Mouse (Mus musculus) mature B cell (primary cell): ENCODE data around the gene Stox2.

ENCODE experiments used
- in situ Hi-C: fragments of 300-500 bp; cut with MboI; formaldehyde crosslinking; loops from 2 replicates; pipeline ENCODE4 v1.14.3; 2019

The Stox2 gene

GRCm38 (mm10) chr8:47289641-47290040 is 156.5 kb downstream of the Stox2 start:
- in situ Hi-C loops: no loop called here

GRCm38 (mm10) chr8:47288866-47289541 is 157.2 kb downstream of the Stox2 start:
- in situ Hi-C loops: no loop called here

DNA sequence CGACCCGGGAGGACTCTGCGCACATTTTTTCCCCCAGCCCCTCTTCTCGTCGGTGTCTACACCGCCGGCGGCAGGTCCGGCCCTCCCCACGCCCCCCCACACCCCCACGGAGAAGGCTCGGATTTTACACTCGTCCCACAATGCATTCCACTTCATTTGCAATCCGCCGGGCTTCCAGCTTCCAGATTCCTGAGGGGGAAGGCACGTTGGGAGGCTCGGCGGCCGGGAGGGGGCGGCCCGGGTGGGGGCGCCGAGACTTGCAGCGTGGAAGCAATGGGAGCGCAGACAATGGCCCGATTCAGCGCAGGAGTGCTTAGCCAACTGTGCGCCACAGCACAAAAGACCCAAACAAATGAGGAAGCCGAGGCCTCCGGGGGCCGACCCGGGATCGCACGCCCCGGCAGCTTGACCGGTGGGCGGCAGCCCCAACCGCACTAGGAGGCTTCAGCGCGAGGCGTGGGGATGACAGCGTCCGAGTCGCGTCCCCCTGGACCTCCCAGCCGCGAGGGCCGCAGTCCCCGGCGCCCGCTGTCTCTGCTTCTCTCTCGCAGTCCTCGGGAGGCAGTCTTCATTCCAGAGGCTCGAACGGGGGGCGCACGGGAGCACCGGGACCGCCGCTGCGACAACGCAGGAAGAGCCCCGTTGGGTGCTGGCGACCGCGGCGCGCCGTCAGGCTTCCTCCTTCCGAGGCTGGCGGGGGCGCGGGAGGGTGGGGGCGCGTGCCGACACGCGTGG is 157.9 kb downstream of the Stox2 start:
- in situ Hi-C loops: no loop called here

DNA sequence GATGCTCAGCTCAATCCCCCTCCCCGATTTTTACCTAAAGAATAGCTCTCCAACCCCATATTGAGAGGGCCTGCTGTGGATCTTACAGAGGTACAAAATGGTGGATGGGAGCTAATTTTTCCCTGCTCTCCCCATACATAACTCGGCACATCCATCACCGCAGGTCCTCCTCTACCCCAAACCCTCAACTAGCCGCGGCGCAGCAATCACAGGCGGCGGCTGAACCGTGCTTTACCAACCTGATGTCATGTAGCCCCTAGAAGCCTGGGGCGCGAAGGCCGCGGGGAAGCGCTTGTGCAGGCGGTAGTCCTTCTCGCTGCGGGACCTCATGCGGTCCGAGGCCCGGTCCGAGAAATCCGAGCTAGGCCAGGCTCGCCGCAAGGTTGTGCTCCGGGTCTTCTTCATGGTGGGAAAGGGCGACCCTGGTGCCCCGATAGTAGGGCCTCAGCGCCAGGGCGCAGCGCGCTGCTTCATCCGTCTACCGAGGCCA is 158.5 kb downstream of the Stox2 start:
- in situ Hi-C loops: no loop called here

DNA sequence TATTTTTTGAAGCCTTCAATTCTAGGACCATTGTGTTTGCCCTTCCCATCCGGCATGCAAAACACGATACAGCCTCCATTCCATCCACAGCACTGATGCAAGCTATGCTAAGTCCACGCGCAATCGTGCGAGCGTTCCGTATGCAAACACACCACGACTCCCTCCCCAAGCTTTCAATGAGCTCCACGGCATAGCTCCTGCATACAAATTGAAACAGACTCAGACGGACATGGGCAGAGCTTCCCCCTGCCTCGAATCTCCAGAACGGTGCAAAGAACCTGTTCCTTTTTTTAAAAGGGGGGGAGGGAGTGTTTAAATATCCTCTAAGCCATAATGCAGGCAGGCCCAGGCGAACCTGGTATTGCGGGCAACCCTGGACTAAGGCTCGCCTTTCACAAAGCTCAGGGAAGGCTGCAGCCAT is 159.0 kb downstream of the Stox2 start:
- in situ Hi-C loops: no loop called here

DNA sequence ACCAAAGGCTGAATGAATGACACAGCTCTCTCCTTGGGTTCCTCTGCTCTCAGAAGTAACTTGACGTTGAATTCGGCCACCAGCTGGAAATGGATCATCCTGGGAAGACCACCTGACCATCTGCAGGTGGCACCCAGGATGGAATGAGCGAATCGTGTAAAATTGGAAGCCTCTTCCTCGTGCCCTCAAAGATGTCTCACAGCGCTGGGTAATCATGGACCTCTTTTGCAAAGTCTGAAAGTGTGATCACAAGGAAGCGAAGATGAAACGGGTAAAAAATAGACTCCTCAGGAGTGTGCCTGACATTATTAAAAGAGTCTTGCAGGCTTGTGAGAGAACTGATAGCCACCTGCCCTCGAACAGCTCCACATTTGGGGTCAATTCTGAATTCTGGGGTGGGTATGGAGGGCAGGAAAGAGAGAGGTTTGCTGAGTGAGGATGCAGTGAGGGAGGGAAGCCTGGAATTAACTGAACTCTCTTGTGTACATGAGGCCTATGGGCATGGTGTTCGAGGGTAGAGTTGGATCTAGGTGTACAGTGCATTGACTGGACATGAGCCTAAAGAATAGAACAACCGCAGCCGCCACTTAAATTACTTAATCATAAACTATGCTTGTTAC is 160.0 kb downstream of the Stox2 start:
- in situ Hi-C loops: no loop called here

GRCm38 (mm10) chr8:47285435-47285834 is 160.7 kb downstream of the Stox2 start:
- in situ Hi-C loops: no loop called here

- in situ Hi-C loops: no loop called here
Observed at GRCm38 (mm10) chr8:47284329-47285326, 161.5 kb downstream of the Stox2 start.

DNA sequence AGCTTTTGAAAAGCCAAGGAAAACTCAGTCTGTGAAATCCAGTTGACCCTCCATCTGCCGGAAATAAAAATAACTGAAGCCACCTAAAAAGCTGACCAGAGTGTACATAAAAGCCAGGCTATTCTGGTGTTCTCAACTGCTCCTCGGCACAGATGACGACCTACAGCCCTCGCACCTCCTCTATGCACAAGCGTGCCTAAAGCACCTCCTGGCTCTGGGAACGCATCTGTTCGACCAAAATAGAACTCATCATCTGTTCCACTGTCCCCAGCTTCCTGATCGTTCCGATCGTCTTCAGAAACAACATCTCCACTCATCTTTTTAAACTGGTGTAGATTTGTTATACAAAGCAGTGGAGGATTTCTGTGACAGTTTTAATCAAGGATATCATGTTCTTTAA is 166.3 kb downstream of the Stox2 start:
- in situ Hi-C loops: no loop called here

DNA sequence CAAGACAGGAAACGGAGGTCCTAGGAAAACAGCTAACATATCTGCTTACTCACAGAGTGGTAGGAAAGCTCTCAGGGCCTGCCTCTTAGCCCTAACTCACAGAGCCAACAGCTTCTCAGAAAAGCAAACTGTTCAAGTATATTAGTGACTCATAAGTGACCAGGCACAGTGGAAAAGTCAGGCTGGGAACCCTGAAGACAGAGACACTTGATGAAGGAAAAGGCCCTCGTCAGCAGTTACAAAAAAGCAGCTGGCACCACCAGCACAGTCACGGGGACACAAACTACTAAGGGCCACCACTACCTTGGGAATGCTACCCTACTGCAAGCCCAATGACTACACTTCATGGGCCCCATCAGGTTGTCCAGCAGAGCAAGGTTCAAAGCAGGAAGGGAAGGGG is 168.0 kb downstream of the Stox2 start:
- in situ Hi-C loops: no loop called here

DNA sequence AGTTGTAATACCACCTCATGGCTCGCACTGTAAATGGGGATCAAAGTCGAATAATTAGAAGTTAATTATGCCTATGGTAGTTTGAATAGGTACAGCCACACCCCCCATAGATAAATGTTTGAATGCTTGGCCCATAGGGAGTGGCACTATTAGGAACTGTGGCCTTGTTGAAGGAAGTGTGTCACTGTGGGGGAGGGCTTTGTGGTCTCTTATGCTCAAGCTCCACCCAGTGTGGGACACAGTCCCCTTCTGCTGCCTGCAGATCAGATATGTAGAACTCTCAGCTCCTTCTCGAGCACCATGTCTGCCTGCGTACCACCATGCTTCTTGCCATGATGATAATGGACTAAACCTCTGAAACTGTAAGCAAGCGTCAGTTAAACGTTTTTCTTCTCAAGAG is 177.2 kb downstream of the Stox2 start:
- in situ Hi-C loops: no loop called here

GRCm38 (mm10) chr8:47268062-47268822 is 177.9 kb downstream of the Stox2 start:
- in situ Hi-C loops: no loop called here

DNA sequence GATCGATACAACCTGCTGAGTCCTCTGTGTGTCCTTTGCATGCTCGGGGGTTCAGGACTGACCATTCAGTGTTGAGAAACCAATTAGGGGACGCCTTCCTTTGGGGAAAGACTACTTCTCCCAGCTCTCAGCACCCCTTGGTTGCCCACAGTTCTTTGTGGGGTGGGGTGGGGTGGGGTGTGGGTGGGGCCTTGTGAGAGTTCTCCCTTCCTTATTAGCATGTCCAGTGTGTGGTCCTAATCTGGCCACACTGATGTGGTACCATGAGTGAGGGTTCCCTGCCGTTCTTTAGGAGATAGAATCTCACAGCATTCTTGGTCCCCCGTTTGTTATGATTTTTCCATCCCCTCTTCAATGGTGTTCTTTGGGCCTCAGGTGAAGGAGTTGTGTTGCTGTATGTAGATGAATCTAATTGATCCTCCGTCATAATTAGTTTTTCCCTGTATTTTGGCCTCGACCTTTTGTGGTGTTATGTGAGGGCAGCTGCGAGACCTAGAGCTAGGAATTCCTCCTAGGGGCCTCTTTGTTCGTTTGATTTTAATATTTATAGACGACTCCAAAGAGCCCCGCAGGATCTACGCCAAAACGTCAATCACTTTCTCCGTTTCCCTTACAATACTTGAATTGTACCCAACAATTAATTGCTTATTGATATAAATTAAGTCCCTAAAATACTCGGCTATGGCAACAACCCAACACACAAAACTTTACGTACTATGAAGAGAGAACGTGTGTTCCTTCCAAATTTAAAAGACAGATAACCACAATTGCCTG is 182.9 kb downstream of the Stox2 start:
- in situ Hi-C loops: no loop called here

GRCm38 (mm10) chr8:47260751-47261474 is 185.2 kb downstream of the Stox2 start:
- in situ Hi-C loops: no loop called here

DNA sequence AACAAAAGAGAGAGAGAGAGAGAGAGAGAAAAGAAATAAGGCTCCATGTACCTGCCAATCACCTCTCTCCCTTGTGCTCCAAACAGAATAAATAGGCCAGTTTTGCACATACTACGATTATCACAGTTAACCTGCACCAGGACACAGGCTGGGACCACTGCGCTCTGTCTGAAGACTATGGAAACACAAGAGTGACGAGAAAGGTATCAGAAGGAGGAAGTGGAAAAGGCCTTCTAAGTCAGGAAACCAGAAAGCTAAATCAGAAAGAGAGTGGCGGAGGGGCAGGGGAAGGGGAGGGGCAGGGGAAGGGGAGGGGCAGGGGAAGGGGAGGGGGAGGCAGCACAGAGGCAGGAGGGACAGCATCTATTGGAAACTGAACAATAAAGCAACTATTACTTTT is 195.3 kb downstream of the Stox2 start:
- in situ Hi-C loops: no loop called here

- in situ Hi-C loops: no loop called here
Observed at GRCm38 (mm10) chr8:47245116-47245515, 201.0 kb downstream of the Stox2 start.

- in situ Hi-C loops: no loop called here
Observed at GRCm38 (mm10) chr8:47244202-47244601, 202.0 kb downstream of the Stox2 start.

- in situ Hi-C loops: no loop called here
Observed at GRCm38 (mm10) chr8:47243631-47244030, 202.5 kb downstream of the Stox2 start.

DNA sequence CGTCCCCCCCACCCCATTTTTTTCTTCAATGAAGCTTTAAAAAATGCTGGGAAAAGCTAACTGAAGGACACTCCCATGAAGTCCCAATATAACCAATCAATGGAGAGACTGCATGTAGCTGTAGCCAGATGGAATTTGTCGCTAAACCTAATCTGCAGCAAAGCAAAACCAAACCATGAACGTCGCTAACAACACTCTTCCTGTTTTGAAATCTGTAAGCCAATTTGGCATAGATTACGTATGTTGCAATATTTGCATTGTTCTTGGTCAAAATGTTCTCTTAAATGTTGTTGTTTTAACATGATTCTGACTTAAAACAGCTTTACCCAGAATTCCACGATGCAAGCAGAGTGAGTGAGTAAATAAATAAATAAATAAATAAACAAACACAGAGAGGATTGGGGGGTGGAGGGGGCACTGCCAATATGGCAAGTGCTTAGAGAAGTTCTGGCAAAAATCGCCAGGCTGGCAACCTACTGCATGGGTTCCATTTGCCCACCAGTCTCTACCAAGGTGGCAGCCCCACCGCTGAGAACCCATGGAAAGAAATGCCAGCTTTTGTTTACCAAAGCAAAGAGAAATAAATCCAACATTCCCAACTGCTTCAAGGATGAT is 203.0 kb downstream of the Stox2 start:
- in situ Hi-C loops: no loop called here
